Mouse (Mus musculus) stomach, embryonic 16.5 days (tissue): Measurements from ENCODE around the gene Nup210l. TPM values are rescaled to one million over a fixed set of nuclear protein-coding genes. Genes with fewer than 3 reads are reported as not detected.
"Not testable (repeated sequence)": the region's sequence is repeated elsewhere in the genome, so short reads cannot be mapped to it uniquely, and the experiment has no call there.

ENCODE experiments used
- ATAC-seq: fragments of 200-750 bp; cut with Nextera tagmentation; 2 replicates; pipeline ENCODE4 v1.8.0; 2017; ENCODE audit warnings: moderate number of reproducible peaks, moderate TSS enrichment; ENCODE audit not compliant: insufficient read depth, low FRiP score
- H3K27ac ChIP-seq: fragments of 300-500 bp; sonication (generic); 2 replicates; pipeline ENCODE4 v1.5.1; 2014; ENCODE audit warnings: low read length
- H3K27me3 ChIP-seq: fragments of 300-500 bp; sonication (generic); 2 replicates; pipeline ENCODE4 v1.6.1; 2014; ENCODE audit warnings: low read length, control low read depth, mixed read lengths; ENCODE audit not compliant: control insufficient read depth, insufficient read depth
- H3K36me3 ChIP-seq: fragments of 300-500 bp; sonication (generic); 2 replicates; pipeline ENCODE4 v1.6.1; 2014; ENCODE audit warnings: low read length; ENCODE audit not compliant: control insufficient read depth, insufficient read depth
- H3K4me1 ChIP-seq: fragments of 300-500 bp; sonication (generic); 2 replicates; pipeline ENCODE4 v1.6.1; 2014; ENCODE audit warnings: low read length, control low read depth, mixed read lengths; ENCODE audit not compliant: control insufficient read depth, insufficient read depth
- H3K4me2 ChIP-seq: fragments of 300-500 bp; sonication (generic); 2 replicates; pipeline ENCODE4 v1.6.1; 2014; ENCODE audit warnings: low read depth, low read length, mixed read lengths
- H3K4me3 ChIP-seq: fragments of 300-500 bp; sonication (generic); replicated peaks from 2 replicates; pipeline ENCODE4 v1.5.1; 2014; ENCODE audit warnings: mild to moderate bottlenecking, low read length
- H3K9ac ChIP-seq: fragments of 300-500 bp; sonication (generic); 2 replicates; pipeline ENCODE4 v1.6.1; 2014; ENCODE audit warnings: low read length
- H3K9me3 ChIP-seq: fragments of 300-500 bp; sonication (generic); replicated peaks from 2 replicates; pipeline ENCODE4 v1.6.1; 2016; ENCODE audit warnings: low read length, control low read depth; ENCODE audit not compliant: control insufficient read depth
- WGBS: fragments of 180-500 bp; shearing (Covaris S2); extraction: QIAGEN DNeasy Blood & Tissue Kit; methylation state at CpG from one replicate; pipeline ENCODE4 v1.1.7; 2014; 5-methylcytosine and 5-hydroxymethylcytosine counted together
- polyA plus RNA-seq: library from polyadenylated mRNA; unstranded; fragments of >200 nt; fragmentation: Nextera tagmentation; extraction: Ambion mirVana; gene quantifications from 2 replicates; pipeline ENCODE4 v1.2.1, GENCODE M21; 2015

The Nup210l gene
- polyA plus RNA-seq, 1 experiment from 2014 or later: 0.28 TPM

DNA sequence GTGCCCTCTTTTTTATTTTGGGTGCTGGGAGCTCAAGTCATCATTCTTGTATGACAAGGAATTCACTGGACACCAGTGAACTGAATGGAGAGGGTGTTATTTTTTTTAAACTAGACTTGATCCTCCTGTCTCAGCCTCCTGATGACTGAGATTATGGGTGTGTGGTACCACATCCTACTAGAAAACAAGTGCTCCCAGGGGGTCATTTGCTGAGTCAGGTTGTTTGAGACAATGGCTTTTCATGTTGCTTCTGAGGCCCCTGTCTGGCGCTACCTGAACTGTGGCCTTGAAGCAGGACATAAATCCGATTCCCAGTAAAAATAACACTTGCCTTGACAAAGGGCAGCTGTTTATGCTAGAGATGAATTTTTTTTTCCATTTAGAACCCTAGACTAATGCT lies 756 bp upstream of the Nup210l start:
- no peak overlapping the region for H3K4me3 ChIP-seq
- no peak overlapping the region for H3K4me2 ChIP-seq
- H3K27ac ChIP-seq: no peak overlapping the region
- no peak overlapping the region for H3K9ac ChIP-seq
- H3K36me3 ChIP-seq: 0 out of 2 replicates have a peak, but pooled peaks cover 2% of the 10 kb centered on the region
- no peaks in the 10 kb centered on the region for H3K9me3 ChIP-seq
- no peaks in the 10 kb centered on the region for H3K27me3 ChIP-seq
- no peaks in the 10 kb centered on the region for H3K4me1 ChIP-seq
- 46% methylated on average over 2 of the region's 2 CpGs for WGBS
- ATAC-seq: no peak

DNA sequence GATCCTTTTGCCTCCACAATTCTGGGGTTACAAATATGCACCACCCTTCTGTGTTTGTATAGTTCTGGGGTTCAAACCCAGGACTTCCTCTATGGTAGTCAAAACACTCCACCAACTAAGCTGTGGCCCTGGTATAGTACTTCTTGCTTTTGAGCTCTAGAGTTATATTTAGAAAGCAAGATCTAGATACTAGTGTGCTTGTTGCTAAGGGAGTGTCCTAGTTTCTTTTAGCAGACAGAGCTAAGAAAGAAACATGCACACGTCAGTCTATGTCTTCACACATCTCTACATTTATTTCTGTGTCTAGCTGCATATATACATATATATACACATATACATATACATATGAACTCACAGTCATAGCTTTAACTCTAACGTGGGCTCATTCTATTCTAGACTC lies 7.8 kb downstream of the Nup210l start:
- Histone ChIP-seq H3K4me3 (no peak overlapping the region), H3K4me2 (no peak overlapping the region), H3K27me3 (no peaks in the 10 kb centered on the region), H3K9ac (no peak overlapping the region), H3K9me3 (no peaks in the 10 kb centered on the region), H3K36me3 (no peaks in the 10 kb centered on the region), H3K27ac (no peak overlapping the region), H3K4me1 (no peaks in the 10 kb centered on the region)
- ATAC-seq: no peak
- WGBS: 77% methylated on average over 2 of the region's 2 CpGs

DNA sequence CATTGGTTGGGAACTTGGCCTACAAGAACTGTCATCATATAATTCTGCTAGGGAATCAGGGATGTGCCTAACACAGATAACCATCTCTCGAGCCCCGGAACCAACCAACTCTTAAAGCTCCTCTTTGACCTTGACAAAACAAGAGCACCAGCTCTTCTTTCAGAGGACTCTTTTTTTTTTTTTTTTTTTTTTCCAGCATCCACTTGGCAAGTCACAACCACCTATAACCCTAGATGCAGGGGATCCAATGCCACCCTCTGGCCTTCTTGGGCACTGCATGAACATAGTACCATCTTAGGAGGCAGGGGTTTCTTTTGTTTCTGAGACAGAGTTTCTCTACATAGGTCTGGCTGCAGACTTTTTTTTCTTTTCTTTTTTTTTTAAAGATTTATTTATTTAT lies 10.4 kb downstream of the Nup210l start:
- no peak overlapping the region for H3K27ac ChIP-seq
- H3K4me1 ChIP-seq: no peaks in the 10 kb centered on the region
- H3K9me3 ChIP-seq: no peaks in the 10 kb centered on the region
- H3K36me3 ChIP-seq: no peaks in the 10 kb centered on the region
- no peaks in the 10 kb centered on the region for H3K27me3 ChIP-seq
- no peak for ATAC-seq
- no peak overlapping the region for H3K4me2 ChIP-seq
- no peak overlapping the region for H3K4me3 ChIP-seq
- no peak overlapping the region for H3K9ac ChIP-seq
- 88% methylated on average over 2 of the region's 2 CpGs for WGBS

DNA sequence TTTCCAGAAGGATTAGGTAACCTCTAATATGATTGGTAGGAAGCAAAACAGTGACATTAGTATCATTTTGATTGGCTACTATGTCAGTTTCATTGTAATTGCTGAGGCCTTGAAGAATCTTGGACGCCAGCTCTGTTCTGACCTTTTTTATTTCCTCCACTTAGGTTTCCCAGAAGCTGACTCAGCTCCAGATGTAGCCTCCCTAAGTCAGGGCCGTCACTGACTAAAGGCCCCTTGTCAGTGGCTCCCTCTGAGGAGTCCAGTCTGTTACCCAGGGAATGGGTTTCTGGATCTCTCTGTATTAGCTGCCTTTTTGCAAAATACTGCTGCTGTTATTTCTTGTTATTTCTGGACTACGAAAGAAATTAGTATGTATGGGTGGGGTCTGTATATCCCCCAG lies 11.6 kb downstream of the Nup210l start:
- H3K36me3 ChIP-seq: no peaks in the 10 kb centered on the region
- no peak for ATAC-seq
- H3K9me3 ChIP-seq: no peaks in the 10 kb centered on the region
- H3K4me1 ChIP-seq: no peaks in the 10 kb centered on the region
- 54% methylated on average over 3 of the region's 3 CpGs for WGBS
- H3K4me2 ChIP-seq: no peak overlapping the region
- no peak overlapping the region for H3K27ac ChIP-seq
- H3K27me3 ChIP-seq: no peaks in the 10 kb centered on the region
- H3K9ac ChIP-seq: no peak overlapping the region
- no peak overlapping the region for H3K4me3 ChIP-seq

DNA sequence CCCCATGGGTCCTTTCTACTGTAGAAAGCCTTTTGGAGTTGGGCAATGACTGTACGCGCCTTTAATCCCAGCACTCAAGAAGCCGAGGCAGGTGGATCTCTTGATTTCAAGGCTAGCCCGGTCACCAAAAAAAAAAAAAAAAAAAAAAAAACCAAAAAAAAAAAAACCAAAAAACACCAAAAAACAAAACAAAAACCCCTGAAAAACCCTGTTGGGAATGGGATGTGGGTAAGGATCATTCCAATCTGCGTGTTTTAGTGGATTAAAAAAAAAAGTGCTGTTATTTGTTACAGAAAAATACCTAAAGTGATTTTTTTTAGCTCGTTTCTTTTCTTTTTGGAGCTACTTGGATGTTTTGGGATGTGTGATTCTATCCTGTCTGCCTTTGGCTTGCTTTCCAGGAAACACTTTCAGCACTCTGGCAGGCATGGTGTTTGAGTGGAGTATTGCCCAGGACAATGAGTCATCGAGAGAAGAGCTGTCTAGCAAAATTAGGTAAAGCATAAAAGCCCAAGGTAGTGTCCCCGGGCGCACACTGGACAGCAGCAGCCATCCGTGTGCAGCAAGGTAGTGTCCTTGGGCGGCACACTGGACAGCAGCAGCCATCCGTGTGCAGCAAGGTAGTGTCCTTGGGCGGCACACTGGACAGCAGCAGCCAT lies 14.3 kb downstream of the Nup210l start:
- Histone ChIP-seq H3K4me1 (no peaks in the 10 kb centered on the region), H3K4me3 (no peak overlapping the region), H3K27ac (no peak overlapping the region), H3K4me2 (no peak overlapping the region), H3K27me3 (no peaks in the 10 kb centered on the region), H3K36me3 (no peaks in the 10 kb centered on the region), H3K9me3 (no peaks in the 10 kb centered on the region), H3K9ac (no peak overlapping the region)
- WGBS: 86% methylated on average over 13 of the region's 13 CpGs
- ATAC-seq: no peak

DNA sequence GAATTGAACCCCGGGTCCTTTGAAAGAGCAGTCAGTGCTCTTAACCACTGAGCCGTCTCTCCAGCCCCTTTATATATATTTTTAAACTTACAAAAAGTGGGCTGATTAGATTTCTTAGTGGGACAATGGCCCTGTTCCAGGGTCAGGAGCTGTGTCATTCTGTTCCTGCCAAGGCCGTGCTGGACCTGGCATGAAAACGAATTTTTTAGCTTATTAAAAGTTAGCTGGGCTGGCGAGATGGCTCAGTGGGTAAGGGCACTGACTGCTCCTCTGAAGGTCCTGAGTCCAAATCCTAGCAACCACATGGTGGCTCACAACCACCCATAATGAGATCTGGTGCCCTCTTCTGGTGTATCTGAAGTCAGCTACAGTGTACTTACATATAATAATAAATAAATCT lies 18.1 kb downstream of the Nup210l start:
- H3K9ac ChIP-seq, H3K4me3 ChIP-seq, H3K4me1 ChIP-seq, H3K9me3 ChIP-seq, H3K36me3 ChIP-seq, H3K27me3 ChIP-seq, H3K27ac ChIP-seq, ATAC-seq, H3K4me2 ChIP-seq: not testable (repeated sequence)
- 77% methylated on average over 5 of the region's 5 CpGs for WGBS

DNA sequence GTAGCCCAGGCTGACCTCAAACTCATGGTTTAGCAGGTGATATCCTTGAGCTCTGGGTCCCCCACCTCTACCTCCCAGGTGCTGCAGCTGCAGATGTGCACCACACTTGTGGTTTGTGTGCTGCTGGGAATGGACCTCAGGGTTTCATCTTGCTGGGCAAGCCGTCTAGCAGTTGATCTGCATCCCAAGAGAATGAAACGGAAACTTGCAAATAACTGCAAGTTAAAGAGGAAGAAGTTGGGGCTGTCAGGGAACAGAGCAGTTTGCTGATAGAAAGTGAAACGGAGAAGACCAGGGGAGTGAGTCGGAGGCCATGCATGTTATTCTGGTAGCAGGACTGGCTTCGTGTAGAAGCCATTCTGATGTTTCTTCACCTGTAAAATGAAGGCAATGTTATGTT lies 21.8 kb downstream of the Nup210l start:
- 74% methylated on average over 5 of the region's 5 CpGs for WGBS
- Histone ChIP-seq H3K36me3 (no peaks in the 10 kb centered on the region), H3K4me2 (no peak overlapping the region), H3K4me1 (no peaks in the 10 kb centered on the region), H3K9me3 (no peaks in the 10 kb centered on the region), H3K9ac (no peak overlapping the region), H3K27ac (no peak overlapping the region), H3K27me3 (no peaks in the 10 kb centered on the region), H3K4me3 (no peak overlapping the region)
- no peak for ATAC-seq

DNA sequence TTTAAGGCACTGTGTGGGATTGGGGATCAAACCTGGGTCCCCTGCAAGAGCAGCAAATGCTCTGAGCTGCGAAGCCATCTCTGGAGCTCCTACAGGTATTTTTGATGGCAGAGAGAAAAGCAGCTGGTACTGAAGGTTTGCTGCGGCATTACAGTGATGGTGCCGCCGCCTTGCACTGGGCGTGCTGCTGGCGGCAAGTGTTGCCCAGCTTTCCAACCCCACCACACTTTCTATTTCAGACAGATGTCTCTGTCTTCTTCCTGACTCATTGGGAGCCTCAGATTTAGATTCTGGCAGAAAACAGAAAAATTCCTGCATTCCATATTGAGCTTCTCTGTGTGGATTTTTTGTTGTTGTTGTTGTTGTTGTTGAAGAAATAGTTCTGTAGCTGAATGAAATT lies 23.9 kb downstream of the Nup210l start:
- no peaks in the 10 kb centered on the region for H3K36me3 ChIP-seq
- H3K4me1 ChIP-seq: no peaks in the 10 kb centered on the region
- WGBS: 89% methylated on average over 6 of the region's 6 CpGs
- ATAC-seq: no peak
- H3K4me3 ChIP-seq: no peak overlapping the region
- H3K27me3 ChIP-seq: no peaks in the 10 kb centered on the region
- H3K27ac ChIP-seq: no peak overlapping the region
- H3K9me3 ChIP-seq: no peaks in the 10 kb centered on the region
- no peak overlapping the region for H3K9ac ChIP-seq
- no peak overlapping the region for H3K4me2 ChIP-seq

DNA sequence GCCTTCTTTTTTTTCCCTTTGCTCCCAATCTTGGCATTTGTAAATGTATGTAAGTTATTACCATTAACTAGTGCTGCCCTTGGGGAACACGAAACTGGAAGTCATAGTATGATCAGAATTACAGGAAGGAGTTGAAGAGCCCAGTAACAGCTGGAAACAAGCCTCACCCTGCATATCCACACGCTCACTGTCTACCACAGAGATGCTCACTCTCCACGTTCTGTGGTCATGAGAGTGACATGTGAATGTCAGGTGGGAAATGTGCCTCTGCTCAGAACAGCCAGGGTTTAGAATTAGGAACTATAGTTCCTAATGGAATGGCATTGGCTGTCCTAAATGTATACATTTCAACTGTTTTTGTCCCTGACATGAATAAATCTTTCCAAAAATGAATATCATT lies 28.8 kb downstream of the Nup210l start:
- no peak for ATAC-seq
- Histone ChIP-seq H3K27ac (no peak overlapping the region), H3K4me3 (no peak overlapping the region), H3K27me3 (no peaks in the 10 kb centered on the region), H3K4me1 (no peaks in the 10 kb centered on the region), H3K4me2 (no peak overlapping the region), H3K9ac (no peak overlapping the region), H3K36me3 (no peaks in the 10 kb centered on the region), H3K9me3 (no peaks in the 10 kb centered on the region)
- WGBS: 66% methylated on average over 3 of the region's 3 CpGs

DNA sequence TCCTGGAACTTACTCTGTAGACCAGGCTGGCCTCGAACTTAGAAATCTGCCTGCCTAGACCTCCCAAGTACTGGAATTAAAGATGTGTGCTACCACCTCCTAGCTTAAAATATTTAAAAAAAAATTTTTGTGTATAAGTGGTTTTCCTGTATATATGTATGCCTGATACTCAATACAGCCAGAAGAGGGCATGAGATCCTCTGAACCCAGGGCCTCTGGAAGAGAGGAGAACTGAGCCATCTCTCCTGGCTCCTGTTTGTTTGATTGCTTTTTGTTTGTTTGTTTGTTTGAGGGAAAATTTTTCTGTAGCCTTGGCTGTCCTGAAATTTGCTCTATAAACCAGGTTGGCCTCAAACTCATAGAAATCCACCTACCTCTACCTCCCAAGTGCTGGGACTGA lies 29.4 kb downstream of the Nup210l start:
- Histone ChIP-seq H3K4me3 (no peak overlapping the region), H3K4me1 (no peaks in the 10 kb centered on the region), H3K36me3 (no peaks in the 10 kb centered on the region), H3K27ac (no peak overlapping the region), H3K9ac (no peak overlapping the region), H3K9me3 (no peaks in the 10 kb centered on the region), H3K4me2 (no peak overlapping the region), H3K27me3 (no peaks in the 10 kb centered on the region)
- no peak for ATAC-seq
- 93% methylated on average over 1 of the region's 1 CpGs for WGBS
